ENCODE assay signal across 19 mouse cellular contexts in genomic region chr11:32195867-32196540, GRCm38 (mm10). TPM values are rescaled to one million over a fixed set of nuclear protein-coding genes. Genes with fewer than 3 reads are reported as not detected.
DNase-seq lines count a peak whose midpoint lies in the region; ATAC-seq lines count a peak whose summit lies in the region.
"Had no signal": no experiment of that assay in that cellular context is flagged by ENCODE, and none has a peak within 500 bp of the region (broad histone marks: within the 10 kb centered on the region; RNA-seq: fewer than 3 reads in every experiment).

No protein-coding gene starts in this region.

- peaks cover 25% of the 10 kb centered on the region for H3K4me1 ChIP-seq in heart, embryonic 12.5 days (replicated peaks)
- H3K4me1 ChIP-seq in heart, embryonic 11.5 days (ENCODE audit: control insufficient read depth, insufficient read depth, low read length), result peaks cover 12% of the 10 kb centered on the region
- H3K4me1 ChIP-seq in liver, embryonic 12.5 days, result peaks cover 58% of the 10 kb centered on the region
- H3K4me1 ChIP-seq: embryonic facial prominence, embryonic 13.5 days; forebrain, embryonic 13.5 days; midbrain, embryonic 12.5 days had no signal

- no peak for ATAC-seq in heart, embryonic 12.5 days (ENCODE audit: insufficient number of reproducible peaks, low FRiP score)
- ATAC-seq in heart, embryonic 11.5 days (replicated peaks; ENCODE audit: insufficient number of reproducible peaks, low FRiP score, low TSS enrichment), result no peak
- ATAC-seq in liver, embryonic 12.5 days, result peak; percentile 26; the same call in 1 of the 2 replicates
- ATAC-seq: forebrain, embryonic 13.5 days had no signal

- 0 out of 2 replicates have a peak overlapping the region, but pooled peaks have one; percentile 15 for H3K9ac ChIP-seq in heart, embryonic 12.5 days
- no peak overlapping the region for H3K9ac ChIP-seq in heart, embryonic 11.5 days (ENCODE audit: low read depth, low read length)
- peak overlapping the region; percentile 47; the same call in 1 of the 2 replicates for H3K9ac ChIP-seq in liver, embryonic 12.5 days
- H3K9ac ChIP-seq: embryonic facial prominence, embryonic 13.5 days; forebrain, embryonic 13.5 days; lung, embryonic 14.5 days; midbrain, embryonic 12.5 days had no signal

- no peak overlapping the region for H3K4me2 ChIP-seq in heart, embryonic 12.5 days
- no peak overlapping the region for H3K4me2 ChIP-seq in heart, embryonic 11.5 days
- peak overlapping the region; percentile 3; the same call in 1 of the 2 replicates for H3K4me2 ChIP-seq in liver, embryonic 12.5 days
- H3K4me2 ChIP-seq: embryonic facial prominence, embryonic 13.5 days; forebrain, embryonic 13.5 days; lung, embryonic 14.5 days; midbrain, embryonic 12.5 days had no signal

- H3K4me3 ChIP-seq in heart, embryonic 12.5 days, result no peak overlapping the region
- no peak overlapping the region for H3K4me3 ChIP-seq in heart, embryonic 11.5 days (ENCODE audit: low read depth, low read length)
- no peak overlapping the region for H3K4me3 ChIP-seq in liver, embryonic 12.5 days
- H3K4me3 ChIP-seq: embryonic facial prominence, embryonic 13.5 days; forebrain, embryonic 13.5 days; midbrain, embryonic 12.5 days had no signal

- H3K27ac ChIP-seq in heart, embryonic 12.5 days (ENCODE audit: poor library complexity, severe bottlenecking), result no peak overlapping the region
- H3K27ac ChIP-seq in heart, embryonic 11.5 days (ENCODE audit: low read depth, low read length), result no peak overlapping the region
- no peak overlapping the region for H3K27ac ChIP-seq in liver, embryonic 12.5 days
- H3K27ac ChIP-seq: embryonic facial prominence, embryonic 13.5 days; forebrain, embryonic 13.5 days; midbrain, embryonic 12.5 days had no signal

- peak; percentile 69 for DNase-seq in thymus, postnatal 0 days (ENCODE audit: low spot score)
- DNase-seq in thymus, adult 18-20 months, result no peak
- no peak for DNase-seq in adrenal gland, adult 2 months
- no peak for DNase-seq in natural killer cell, adult 2 months (ENCODE audit: low spot score in 2 of 2)
- DNase-seq in kidney, adult 9 months, result no peak
- DNase-seq: cerebellum, adult 2 months; gastrocnemius, postnatal 36 days; heart, postnatal 36 days; layer of hippocampus, adult 9-11 months; lung, embryonic 14.5 days; right cerebral cortex, postnatal 25 days had no signal

- H3K36me3 ChIP-seq in heart, embryonic 12.5 days, result no peaks in the 10 kb centered on the region
- no peaks in the 10 kb centered on the region for H3K36me3 ChIP-seq in heart, embryonic 11.5 days (ENCODE audit: control insufficient read depth, insufficient read depth, low read length)
- no peaks in the 10 kb centered on the region for H3K36me3 ChIP-seq in liver, embryonic 12.5 days
- H3K36me3 ChIP-seq: embryonic facial prominence, embryonic 13.5 days; midbrain, embryonic 12.5 days had no signal

- WGBS in heart, embryonic 12.5 days, result 21% methylated on average over 11 of the region's 11 CpGs
- 14% methylated on average over 11 of the region's 11 CpGs for WGBS in heart, embryonic 11.5 days (ENCODE audit: insufficient replicate concordance)
- 9% methylated on average over 11 of the region's 11 CpGs for WGBS in liver, embryonic 12.5 days (ENCODE audit: insufficient replicate concordance)

- peaks cover 29% of the 10 kb centered on the region for H3K27me3 ChIP-seq in heart, embryonic 12.5 days (replicated peaks)
- H3K27me3 ChIP-seq in heart, embryonic 11.5 days (ENCODE audit: control insufficient read depth, insufficient read depth, low read length), result 0 out of 2 replicates have a peak, but pooled peaks cover 2% of the 10 kb centered on the region
- 0 out of 2 replicates have a peak, but pooled peaks cover 2% of the 10 kb centered on the region for H3K27me3 ChIP-seq in liver, embryonic 12.5 days (replicated peaks)
- H3K27me3 ChIP-seq: forebrain, embryonic 13.5 days had no signal

- no peaks in the 10 kb centered on the region for H3K9me3 ChIP-seq in heart, embryonic 12.5 days (replicated peaks)
- H3K9me3 ChIP-seq in heart, embryonic 11.5 days (replicated peaks; ENCODE audit: control insufficient read depth, low read length), result no peaks in the 10 kb centered on the region
- H3K9me3 ChIP-seq in liver, embryonic 12.5 days (replicated peaks), result no peaks in the 10 kb centered on the region
- H3K9me3 ChIP-seq: embryonic facial prominence, embryonic 13.5 days; forebrain, embryonic 13.5 days; midbrain, embryonic 12.5 days had no signal

RNA-seq across cellular contexts. Expression of gene Il9r, which starts 4.1 kb away (rescaled TPM):
- polyA plus RNA-seq in heart, embryonic 12.5 days (2016; fragmentation: Nextera tagmentation; extraction: Ambion mirVana), result 0.18 TPM in 1 of 2 replicates, not detected in the other
- not detected in 2 replicates for polyA plus RNA-seq in heart, embryonic 11.5 days (2014; fragmentation: Nextera tagmentation; extraction: Ambion mirVana)
- polyA plus RNA-seq in thymus, postnatal 0 days (2015; fragmentation: Nextera tagmentation; extraction: Ambion mirVana), result 5.3 and 5.7 TPM in 2 replicates
- 0.22 and 0.30 TPM in 2 replicates for polyA plus RNA-seq in liver, embryonic 12.5 days (2016; fragmentation: Nextera tagmentation; extraction: Ambion mirVana)
- under 1 TPM; 0.26 to 0.31 TPM for total RNA-seq in adrenal gland, adult 2 months (2021)
- polyA plus RNA-seq in adrenal gland, adult 2 months (2012; rRNA removed), result 0.69 TPM in 1 of 2 replicates, not detected in the other
- total RNA-seq: gastrocnemius, postnatal 36 days; left cerebral cortex, postnatal 36 days had no signal
- polyA plus RNA-seq: cerebellum, adult 2 months; forebrain, embryonic 13.5 days; kidney, embryonic 14.5 days; lung, embryonic 14.5 days; midbrain, embryonic 12.5 days had no signal

RNA-seq across cellular contexts. Expression of gene Snrnp25, which starts 9.2 kb away (rescaled TPM):
- 44.4 and 45.6 TPM in 2 replicates for polyA plus RNA-seq in heart, embryonic 12.5 days (2016; fragmentation: Nextera tagmentation; extraction: Ambion mirVana)
- polyA plus RNA-seq in heart, embryonic 11.5 days (2014; fragmentation: Nextera tagmentation; extraction: Ambion mirVana), result 59.6 and 72.2 TPM in 2 replicates
- 103 TPM in 2 replicates for polyA plus RNA-seq in thymus, postnatal 0 days (2015; fragmentation: Nextera tagmentation; extraction: Ambion mirVana)
- 103 TPM in 2 replicates for polyA plus RNA-seq in liver, embryonic 12.5 days (2016; fragmentation: Nextera tagmentation; extraction: Ambion mirVana)
- total RNA-seq in adrenal gland, adult 2 months (2021), result 10 to 100 TPM in 1 of 2 experiments, 1 to 10 TPM in 1; 9.8 to 15.5 TPM
- 7.2 and 7.8 TPM in 2 replicates for polyA plus RNA-seq in adrenal gland, adult 2 months (2012; rRNA removed)

RNA-seq across cellular contexts. Expression of gene Rhbdf1, which starts 26.1 kb away (rescaled TPM):
- 42.5 and 47.7 TPM in 2 replicates for polyA plus RNA-seq in heart, embryonic 12.5 days (2016; fragmentation: Nextera tagmentation; extraction: Ambion mirVana)
- 28.2 and 30.3 TPM in 2 replicates for polyA plus RNA-seq in heart, embryonic 11.5 days (2014; fragmentation: Nextera tagmentation; extraction: Ambion mirVana)
- polyA plus RNA-seq in thymus, postnatal 0 days (2015; fragmentation: Nextera tagmentation; extraction: Ambion mirVana), result 10.6 and 11.2 TPM in 2 replicates
- polyA plus RNA-seq in liver, embryonic 12.5 days (2016; fragmentation: Nextera tagmentation; extraction: Ambion mirVana), result 12.0 and 14.1 TPM in 2 replicates
- total RNA-seq in adrenal gland, adult 2 months (2021), result 10 to 100 TPM; 28.0 to 28.6 TPM
- 137 and 151 TPM in 2 replicates for polyA plus RNA-seq in adrenal gland, adult 2 months (2012; rRNA removed)

RNA-seq across cellular contexts. Expression of gene Mpg, which starts 30.3 kb away (rescaled TPM):
- 17.8 and 19.1 TPM in 2 replicates for polyA plus RNA-seq in heart, embryonic 12.5 days (2016; fragmentation: Nextera tagmentation; extraction: Ambion mirVana)
- 22.0 and 22.5 TPM in 2 replicates for polyA plus RNA-seq in heart, embryonic 11.5 days (2014; fragmentation: Nextera tagmentation; extraction: Ambion mirVana)
- 30.0 and 36.0 TPM in 2 replicates for polyA plus RNA-seq in thymus, postnatal 0 days (2015; fragmentation: Nextera tagmentation; extraction: Ambion mirVana)
- polyA plus RNA-seq in liver, embryonic 12.5 days (2016; fragmentation: Nextera tagmentation; extraction: Ambion mirVana), result 25.7 and 27.2 TPM in 2 replicates
- total RNA-seq in adrenal gland, adult 2 months (2021), result 10 to 100 TPM; 17.1 to 19.6 TPM
- polyA plus RNA-seq in adrenal gland, adult 2 months (2012; rRNA removed), result 17.1 and 21.1 TPM in 2 replicates
